Mouse (Mus musculus): ENCODE measurements around the gene Mug1.

DNA sequence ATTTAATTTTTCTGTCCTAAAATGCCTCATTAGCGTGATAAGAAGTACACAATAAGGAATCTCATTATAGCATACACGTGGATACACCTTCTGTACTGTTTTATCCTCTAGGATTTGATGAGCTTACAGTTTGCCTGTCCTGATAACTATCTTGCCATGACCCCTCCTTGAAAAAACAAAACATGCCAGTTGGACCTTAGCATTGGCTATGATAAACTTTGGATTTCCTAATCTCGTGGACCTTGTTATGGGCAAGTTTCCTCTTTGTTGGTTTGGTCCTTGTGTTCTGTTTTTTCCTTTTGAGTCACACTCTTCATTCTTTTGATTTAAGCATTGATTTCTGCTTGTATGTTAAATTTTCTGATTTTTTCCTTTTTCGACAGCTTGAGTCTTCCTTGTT lies 10.3 kb upstream of the Mug1 start:
- TF ChIP-seq CTCF (IDR thresholded peaks at IDR 0.05; ENCODE audit: borderline replicate concordance, control insufficient read depth, extremely low read depth, insufficient read depth, low read length, poor library complexity) (no peak), POLR2A (IDR thresholded peaks at IDR 0.05; ENCODE audit: control insufficient read depth, extremely low read depth, insufficient read depth, low read length, poor library complexity) (no peak)

All from thymus, adult 2 months (tissue).